Mouse (Mus musculus) midbrain, embryonic 10.5 days (tissue): ENCODE results near the gene Il9r. TPM values are rescaled to one million over a fixed set of nuclear protein-coding genes. Genes with fewer than 3 reads are reported as not detected.
A peak's percentile ranks its signal among the peaks of the same experiment; 100 is the strongest.

ENCODE experiments used
- DNase-seq: peaks from one replicate; pipeline ENCODE4 v3.0.0-alpha.2; 2017; ENCODE audit warnings: low spot score
- H3K27ac ChIP-seq: fragments of 300-500 bp; sonication (generic); replicated peaks from 2 replicates; pipeline ENCODE4 v1.5.1; 2016; ENCODE audit warnings: mild to moderate bottlenecking
- H3K27me3 ChIP-seq: fragments of 300-500 bp; sonication (generic); 2 replicates; pipeline ENCODE4 v1.6.1; 2016; ENCODE audit warnings: low read depth, mild to moderate bottlenecking; ENCODE audit not compliant: poor library complexity, severe bottlenecking
- H3K36me3 ChIP-seq: fragments of 300-500 bp; sonication (generic); 2 replicates; pipeline ENCODE4 v1.6.1; 2016; ENCODE audit warnings: mild to moderate bottlenecking, moderate library complexity
- H3K4me1 ChIP-seq: fragments of 300-500 bp; sonication (generic); 2 replicates; pipeline ENCODE4 v1.6.1; 2016
- H3K4me3 ChIP-seq: fragments of 300-500 bp; sonication (generic); 2 replicates; pipeline ENCODE4 v1.5.1; 2016; ENCODE audit warnings: mild to moderate bottlenecking, moderate library complexity
- H3K9me3 ChIP-seq: fragments of 300-500 bp; sonication (generic); replicated peaks from 2 replicates; pipeline ENCODE4 v1.6.1; 2016; ENCODE audit warnings: mild to moderate bottlenecking
- WGBS: fragments of 180-500 bp; shearing (Covaris S2); methylation state at CpG from one replicate; pipeline ENCODE4 v1.1.7; 2016; 5-methylcytosine and 5-hydroxymethylcytosine counted together
- polyA plus RNA-seq: library from polyadenylated mRNA; unstranded; fragments of >200 nt; fragmentation: Nextera tagmentation; extraction: Ambion mirVana; gene quantifications from 2 replicates; pipeline ENCODE4 v1.2.1, GENCODE M21; 2016

Il9r gene
- polyA plus RNA-seq, 1 experiment from 2014 or later, result not detected

DNA sequence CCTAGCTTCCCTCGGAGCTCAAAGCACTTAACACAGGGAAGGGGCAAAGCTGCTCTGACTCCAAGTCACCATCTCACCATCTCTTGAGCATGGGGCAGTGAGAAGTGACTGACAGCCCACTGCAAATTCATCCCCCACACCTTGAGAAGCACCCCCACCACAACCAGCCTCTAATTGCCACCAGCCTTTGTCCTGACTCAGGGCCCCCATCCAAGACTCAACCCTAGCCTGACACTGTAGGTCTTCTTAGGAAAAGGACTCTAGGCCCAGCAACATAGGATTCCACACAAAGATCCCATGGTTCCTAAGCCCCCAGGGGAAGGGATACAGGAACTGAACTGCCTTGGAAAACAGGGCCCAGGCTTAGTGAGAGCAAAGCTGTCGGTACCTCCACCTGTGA is 36.1 kb upstream of the Il9r start:
- WGBS, result 88% methylated on average over 2 of the region's 2 CpGs

DNA sequence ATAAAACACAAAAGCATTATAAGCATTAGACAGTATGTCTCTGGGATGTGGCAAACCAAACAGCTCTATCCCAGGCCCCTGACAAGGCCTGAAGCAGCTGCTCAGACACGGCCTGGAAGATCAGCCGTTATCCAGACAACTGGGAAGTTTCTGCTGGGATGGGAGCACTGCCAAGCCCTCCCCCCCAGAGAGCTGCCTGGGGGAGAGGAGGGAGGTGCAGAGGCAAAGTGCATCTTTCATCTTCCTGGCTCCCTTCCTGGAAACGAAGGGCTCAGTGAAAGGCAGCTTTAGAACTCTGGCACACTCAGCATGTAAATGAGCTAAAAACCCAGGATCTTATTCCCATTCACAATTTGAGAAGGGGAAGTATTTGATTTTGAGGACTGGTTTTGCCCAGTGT is 35.6 kb upstream of the Il9r start:
- H3K27ac ChIP-seq, result no peak overlapping the region

More for the DNA sequence above, 36.1 kb upstream of the Il9r start:
- DNase-seq, result no peak
- Histone ChIP-seq H3K9me3 (no peaks in the 10 kb centered on the region), H3K27ac (no peak overlapping the region), H3K4me1 (no peaks in the 10 kb centered on the region), H3K36me3 (peaks cover 100% of the 10 kb centered on the region), H3K4me3 (no peak overlapping the region), H3K27me3 (no peaks in the 10 kb centered on the region)

DNA sequence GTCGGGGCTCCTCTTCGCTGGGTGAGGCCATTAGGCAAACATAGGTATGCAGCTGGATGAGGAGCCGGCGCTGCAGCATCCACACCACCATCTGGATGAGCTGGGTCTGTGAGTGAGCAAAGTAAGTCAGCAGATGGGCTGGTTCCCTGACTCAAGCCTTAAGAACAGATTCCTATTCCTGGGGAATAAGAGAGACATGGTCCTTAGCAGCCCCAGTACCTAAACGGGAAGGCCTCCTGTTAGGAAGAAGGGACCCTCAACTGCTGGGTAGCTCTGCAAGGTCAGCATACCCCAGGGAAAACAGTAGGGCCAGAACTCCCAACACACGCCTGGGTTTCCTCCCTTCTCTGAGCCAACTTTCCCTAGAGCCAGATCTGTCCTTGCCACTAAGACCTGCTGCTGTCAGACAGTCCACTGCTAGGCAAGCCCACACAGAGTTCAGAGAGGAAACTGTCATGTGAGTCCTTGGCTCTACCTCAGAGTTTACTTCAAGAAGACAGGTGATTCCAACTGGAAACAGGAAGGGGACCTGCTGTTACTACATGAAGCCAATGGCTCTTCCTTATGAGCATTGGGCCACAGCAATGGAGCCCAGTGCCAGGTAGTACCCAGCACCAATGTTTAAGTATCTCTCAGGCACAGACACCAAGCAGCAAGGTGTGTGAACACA is 34.9 kb upstream of the Il9r start:
- DNase-seq, result no peak
- Histone ChIP-seq H3K27me3 (no peaks in the 10 kb centered on the region), H3K9me3 (no peaks in the 10 kb centered on the region), H3K4me3 (no peak overlapping the region), H3K27ac (no peak overlapping the region), H3K36me3 (peaks cover 100% of the 10 kb centered on the region), H3K4me1 (no peaks in the 10 kb centered on the region)
- WGBS, result 95% methylated on average over 6 of the region's 6 CpGs

More for the DNA sequence above, 35.6 kb upstream of the Il9r start:
- Histone ChIP-seq H3K27me3 (no peaks in the 10 kb centered on the region), H3K36me3 (peaks cover 100% of the 10 kb centered on the region), H3K9me3 (no peaks in the 10 kb centered on the region), H3K4me3 (no peak overlapping the region), H3K4me1 (no peaks in the 10 kb centered on the region)
- 86% methylated on average over 3 of the region's 3 CpGs for WGBS
- DNase-seq, result no peak

DNA sequence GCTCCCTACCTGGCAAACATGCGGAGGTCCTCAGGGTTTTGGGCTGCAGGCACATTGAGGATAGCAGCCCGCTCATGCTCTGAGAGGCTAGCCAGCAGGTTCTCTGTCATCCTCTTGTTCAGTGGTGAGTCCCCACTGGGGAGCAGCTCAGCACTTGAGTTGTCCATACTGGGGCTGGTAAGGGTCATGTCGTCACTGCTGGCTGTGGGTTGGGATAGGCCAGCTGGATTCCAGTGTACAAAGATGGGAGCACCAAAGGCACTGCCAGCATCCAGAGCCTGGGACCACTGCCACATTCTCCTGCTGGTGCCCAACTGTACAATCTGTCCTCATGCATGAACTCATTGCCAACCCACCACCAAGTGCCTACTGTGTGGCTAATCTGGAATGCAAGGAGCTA is 33.8 kb upstream of the Il9r start:
- H3K27me3 ChIP-seq, result no peaks in the 10 kb centered on the region
- H3K9me3 ChIP-seq, result no peaks in the 10 kb centered on the region
- no peak overlapping the region for H3K4me3 ChIP-seq
- 93% methylated on average over 3 of the region's 3 CpGs for WGBS
- no peak overlapping the region for H3K27ac ChIP-seq
- DNase-seq, result no peak
- H3K4me1 ChIP-seq, result no peaks in the 10 kb centered on the region
- peaks cover 100% of the 10 kb centered on the region for H3K36me3 ChIP-seq

DNA sequence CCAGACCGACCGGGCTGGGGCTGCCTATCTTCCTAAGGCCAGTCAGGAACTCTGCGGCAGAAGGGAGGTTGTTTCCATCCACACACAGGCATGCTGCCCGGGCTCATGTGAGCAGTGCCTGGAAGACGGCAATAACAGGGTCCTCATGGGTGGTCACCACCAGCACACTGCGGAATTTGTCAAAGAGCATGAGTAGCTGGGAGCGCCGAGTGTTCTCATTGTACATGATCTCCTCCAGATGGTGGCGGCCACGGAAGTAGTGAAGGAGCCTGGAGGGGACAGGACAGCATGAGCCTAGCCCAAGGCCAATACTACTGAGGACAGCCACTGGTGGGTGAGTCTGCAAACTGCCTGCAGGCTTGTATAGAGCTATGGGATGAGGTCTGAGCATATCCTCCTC is 32.8 kb upstream of the Il9r start:
- Histone ChIP-seq H3K4me3 (no peak overlapping the region), H3K9me3 (no peaks in the 10 kb centered on the region), H3K27me3 (no peaks in the 10 kb centered on the region), H3K27ac (no peak overlapping the region), H3K4me1 (no peaks in the 10 kb centered on the region), H3K36me3 (peaks cover 99% of the 10 kb centered on the region)
- no peak for DNase-seq
- 89% methylated on average over 10 of the region's 10 CpGs for WGBS

DNA sequence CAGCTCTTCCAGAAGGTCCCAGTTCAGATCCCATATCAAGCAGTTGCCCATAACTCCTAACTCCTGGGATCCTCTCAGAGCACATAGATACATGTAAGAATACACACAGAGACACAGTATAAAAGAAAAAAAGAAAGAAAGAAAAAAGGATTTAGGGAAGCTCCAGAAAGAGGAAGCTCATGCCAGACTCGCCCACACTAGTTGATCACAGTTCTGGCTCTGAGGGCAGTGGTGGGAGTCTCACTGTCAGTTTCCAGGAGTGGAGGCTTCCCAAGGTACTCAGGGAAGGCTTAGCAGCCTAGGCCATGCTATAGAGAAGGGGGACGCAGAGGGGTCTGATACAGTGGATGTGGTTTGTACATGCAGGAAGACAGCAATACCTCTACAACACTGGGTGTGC is 31.0 kb upstream of the Il9r start:
- H3K27me3 ChIP-seq, result no peaks in the 10 kb centered on the region
- WGBS, result 83% methylated on average over 2 of the region's 2 CpGs

DNA sequence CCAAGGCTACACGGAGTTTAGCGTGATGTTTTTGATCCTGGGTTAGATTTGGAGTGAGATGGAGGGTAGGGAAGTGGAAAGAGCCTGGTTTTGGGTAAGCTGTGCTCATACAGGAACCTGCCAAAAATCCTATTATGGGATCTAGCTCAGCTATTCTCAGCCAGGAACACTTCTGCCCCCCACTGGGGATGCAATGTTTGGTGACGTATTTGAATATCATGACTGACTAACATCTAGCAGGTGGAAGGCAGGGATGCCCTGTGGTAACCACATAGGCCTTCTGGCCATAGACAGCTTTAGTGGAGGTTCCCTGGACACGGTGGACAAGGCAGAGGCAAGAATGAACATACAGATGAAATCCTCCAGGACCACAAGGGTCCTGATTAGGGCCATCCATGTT is 30.1 kb upstream of the Il9r start:
- Histone ChIP-seq H3K36me3 (peaks cover 72% of the 10 kb centered on the region), H3K9me3 (no peaks in the 10 kb centered on the region), H3K27me3 (peaks cover 2% of the 10 kb centered on the region; the same call in 1 of the 2 replicates), H3K4me3 (no peak overlapping the region), H3K27ac (no peak overlapping the region), H3K4me1 (peaks cover 24% of the 10 kb centered on the region)
- no peak for DNase-seq
- WGBS, result 94% methylated on average over 4 of the region's 4 CpGs

More for the DNA sequence above, 31.0 kb upstream of the Il9r start:
- no peak overlapping the region for H3K4me3 ChIP-seq
- H3K9me3 ChIP-seq, result no peaks in the 10 kb centered on the region
- H3K36me3 ChIP-seq, result peaks cover 81% of the 10 kb centered on the region
- no peak for DNase-seq
- peaks cover 16% of the 10 kb centered on the region for H3K4me1 ChIP-seq
- no peak overlapping the region for H3K27ac ChIP-seq

DNA sequence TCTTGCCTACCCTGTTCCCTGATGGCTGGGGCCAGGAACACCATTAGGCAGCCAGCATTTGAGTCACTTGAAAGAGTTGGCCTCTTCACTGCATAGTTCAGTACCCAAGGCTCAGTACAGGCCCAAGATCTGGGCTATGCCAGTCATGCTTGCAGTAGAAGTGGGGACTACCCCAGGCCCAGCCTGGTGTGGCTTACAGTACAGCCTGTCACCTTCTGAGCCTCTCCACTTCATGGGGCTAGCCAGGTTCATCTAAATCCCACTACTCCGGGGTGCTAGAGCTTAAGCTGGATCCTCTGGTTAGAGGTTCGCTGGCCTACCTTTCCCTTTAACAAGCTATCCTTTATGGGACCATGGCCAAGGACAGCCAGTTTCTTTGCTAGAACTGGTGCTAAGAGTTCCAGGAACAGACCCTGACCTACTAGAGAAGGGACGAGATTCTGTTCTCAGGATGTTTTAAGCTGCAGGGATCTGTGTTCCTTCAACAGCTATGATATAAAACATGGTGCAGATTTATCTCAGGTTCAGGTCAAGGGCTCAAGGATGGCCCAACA is 28.3 kb upstream of the Il9r start:
- Histone ChIP-seq H3K36me3 (peaks cover 54% of the 10 kb centered on the region), H3K4me1 (peaks cover 33% of the 10 kb centered on the region), H3K27ac (no peak overlapping the region), H3K9me3 (no peaks in the 10 kb centered on the region), H3K27me3 (peaks cover 20% of the 10 kb centered on the region; the same call in 1 of the 2 replicates), H3K4me3 (no peak overlapping the region)
- 90% methylated on average over 3 of the region's 3 CpGs for WGBS
- DNase-seq, result no peak

DNA sequence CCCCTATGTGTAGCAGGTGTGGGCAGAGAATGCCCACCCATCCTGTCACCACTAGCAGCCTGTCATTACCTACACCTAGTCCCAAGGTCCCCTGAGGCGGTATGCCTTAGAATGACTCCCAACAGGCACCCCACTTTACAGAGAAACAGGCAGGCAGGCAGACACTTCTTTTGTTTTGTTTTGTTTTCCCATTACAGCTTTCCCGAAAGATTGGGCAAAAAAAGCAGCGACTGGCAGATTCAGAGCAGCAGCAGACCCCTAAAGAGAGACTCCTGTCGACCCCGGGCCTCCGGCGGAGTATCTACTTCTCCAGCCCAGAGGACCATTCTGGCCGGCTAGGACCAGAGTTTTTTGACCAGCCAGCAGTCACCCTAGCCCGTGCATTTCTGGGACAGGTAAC is 27.5 kb upstream of the Il9r start:
- Histone ChIP-seq H3K4me1 (peaks cover 38% of the 10 kb centered on the region), H3K9me3 (no peaks in the 10 kb centered on the region)
- WGBS, result 92% methylated on average over 9 of the region's 9 CpGs

DNA sequence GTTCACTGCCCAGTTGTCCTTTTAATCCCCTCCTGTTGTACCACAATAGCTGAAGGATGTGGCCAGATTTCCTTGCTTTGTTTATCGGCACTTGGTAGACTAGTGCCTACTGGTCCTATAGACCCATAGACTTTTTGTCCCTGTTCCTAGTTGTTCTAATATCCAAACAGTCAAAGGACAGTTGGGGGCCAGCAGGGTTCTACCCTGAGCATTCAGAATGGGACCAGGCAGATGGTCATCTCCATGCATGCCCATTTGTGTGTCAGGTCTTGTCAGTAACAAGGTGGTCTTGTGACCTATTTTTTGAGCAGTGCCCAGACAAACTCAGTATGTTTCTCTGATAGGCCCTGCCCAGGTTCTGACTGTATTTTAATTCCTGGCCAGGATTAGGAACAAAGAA is 27.0 kb upstream of the Il9r start:
- no peaks in the 10 kb centered on the region for H3K9me3 ChIP-seq
- H3K36me3 ChIP-seq, result peaks cover 41% of the 10 kb centered on the region
- 46% methylated on average over 1 of the region's 1 CpGs for WGBS
- peak overlapping the region; percentile 92 for H3K27ac ChIP-seq
- peaks cover 43% of the 10 kb centered on the region for H3K4me1 ChIP-seq
- DNase-seq, result no peak
- peak overlapping the region; percentile 85 for H3K4me3 ChIP-seq
- peaks cover 34% of the 10 kb centered on the region for H3K27me3 ChIP-seq

More for the DNA sequence above, 27.5 kb upstream of the Il9r start:
- no peak for DNase-seq
- H3K27me3 ChIP-seq, result peaks cover 29% of the 10 kb centered on the region
- H3K4me3 ChIP-seq, result peak overlapping the region; percentile 85; the same call in 1 of the 2 replicates
- H3K36me3 ChIP-seq, result peaks cover 46% of the 10 kb centered on the region
- no peak overlapping the region; the same call in 1 of the 2 replicates for H3K27ac ChIP-seq

DNA sequence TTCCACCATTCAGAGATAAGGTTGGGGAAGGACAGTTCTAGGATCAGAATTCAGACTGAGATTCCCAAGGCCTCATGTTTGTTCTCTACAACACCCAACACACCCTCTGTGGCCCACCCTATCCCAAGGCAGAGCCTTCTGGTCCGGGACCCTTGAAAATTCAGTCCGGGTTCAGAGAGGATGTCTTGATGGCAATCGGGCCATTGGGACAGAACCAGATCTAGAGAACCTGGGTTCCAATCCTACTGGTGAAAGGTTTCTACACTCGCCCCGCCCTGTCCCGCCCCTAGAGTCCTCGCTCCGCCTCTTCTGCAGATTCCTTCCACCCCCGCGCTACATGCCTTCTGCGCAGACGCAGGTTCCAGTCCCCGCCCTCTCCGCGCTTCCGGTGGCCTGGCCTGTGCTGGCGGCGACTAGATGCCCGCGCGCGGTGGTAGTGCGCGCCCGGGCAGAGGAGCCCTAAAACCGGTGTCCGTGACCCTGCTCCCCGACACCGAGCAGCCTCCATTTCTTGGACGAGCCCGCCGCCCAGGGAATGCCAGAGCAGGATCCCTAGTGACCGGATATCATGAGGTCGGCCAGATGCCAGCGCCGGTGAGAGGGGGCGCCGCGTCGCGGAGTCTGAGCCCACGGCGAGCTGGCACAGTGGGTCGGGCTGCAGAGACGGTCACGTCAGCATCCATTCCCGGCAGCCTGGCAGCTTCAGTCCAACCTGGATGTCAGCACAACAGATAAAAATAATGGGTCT is 26.2 kb upstream of the Il9r start, which contains the start of gene Mpg:
TSS of gene Mpg (plus strand) at position 382 of the 748 bp plus-strand sequence.
- H3K27ac ChIP-seq, result peak within 1 kb of the TSS; percentile 92
- no peaks in the 10 kb centered on the region for H3K9me3 ChIP-seq
- H3K4me1 ChIP-seq, result peaks cover 50% of the 10 kb centered on the region
- peak within 1 kb of the TSS; percentile 85 for H3K4me3 ChIP-seq
- H3K27me3 ChIP-seq, result peaks cover 34% of the 10 kb centered on the region
- H3K36me3 ChIP-seq, result peaks cover 33% of the 10 kb centered on the region
- 4% methylated on average over 47 of the region's 47 CpGs for WGBS
- DNase-seq, result peak; percentile 89

DNA sequence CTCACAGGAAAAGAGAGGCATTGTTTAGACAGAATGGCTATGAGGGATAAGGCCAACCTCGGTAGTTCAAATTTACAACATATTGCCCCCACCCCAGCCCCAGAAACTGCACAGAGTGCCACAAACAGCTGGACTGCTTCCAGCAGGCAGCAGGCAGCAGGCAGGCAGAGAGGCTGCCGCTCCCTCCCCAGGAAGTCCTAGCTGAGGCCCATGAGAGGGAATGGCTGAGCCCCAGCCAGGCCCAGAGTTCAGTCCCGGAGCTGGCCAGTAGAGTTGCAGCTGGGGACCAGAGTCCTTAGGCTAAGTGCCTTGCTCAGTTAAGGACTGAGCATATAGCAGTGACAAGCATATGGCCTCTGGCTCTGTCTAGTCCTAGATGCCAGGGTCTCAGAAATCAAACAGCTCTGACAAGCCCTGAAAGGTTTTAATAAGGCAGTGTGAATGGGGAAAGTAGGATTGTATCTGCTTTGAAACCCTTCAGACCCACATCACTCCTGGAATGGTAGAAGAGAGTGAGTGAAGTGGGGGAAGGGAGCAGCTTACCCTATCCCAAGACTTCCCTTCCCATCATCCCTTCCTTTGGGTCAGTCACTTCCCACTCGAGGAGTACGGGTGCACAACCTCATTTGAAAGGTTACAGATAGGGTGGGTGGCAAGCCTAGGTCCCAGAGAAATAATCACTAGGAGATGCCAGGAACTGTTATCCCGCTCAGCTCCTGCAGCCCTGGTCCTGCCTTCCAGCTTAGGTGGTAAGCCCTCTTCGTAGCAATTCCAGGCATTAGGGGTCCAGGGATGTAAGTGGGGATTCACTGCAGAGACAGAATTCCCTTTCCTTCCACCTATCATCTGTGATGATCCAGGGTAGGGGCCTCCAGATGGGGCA is 25.4 kb upstream of the Il9r start:
- Histone ChIP-seq H3K4me1 (peaks cover 59% of the 10 kb centered on the region), H3K36me3 (peaks cover 25% of the 10 kb centered on the region), H3K27ac (peak overlapping the region; percentile 92; the same call in 1 of the 2 replicates), H3K4me3 (0 out of 2 replicates have a peak overlapping the region, but pooled peaks have one; percentile 7), H3K9me3 (no peaks in the 10 kb centered on the region), H3K27me3 (peaks cover 41% of the 10 kb centered on the region)
- DNase-seq, result no peak
- 73% methylated on average over 7 of the region's 7 CpGs for WGBS
